Mouse (Mus musculus) B cell, adult (primary cell): ENCODE results near the gene St8sia1. TPM values are rescaled to one million over a fixed set of nuclear protein-coding genes. Genes with fewer than 3 reads are reported as not detected.

Experiments used
- total RNA-seq: library from RNA; stranded (reverse); gene quantifications from 4 replicates; pipeline ENCODE4 v1.2.4, GENCODE M21; 2023; ENCODE audit not compliant: inconsistent age

St8sia1 gene
- total RNA-seq, result 0.16 to 0.48 TPM (median 0.23 TPM) in 4 replicates

GRCm38 (mm10) chr6:142964076-142964530, at the start of gene St8sia1:
Gene St8sia1 (minus strand): TSS chr6:142964452.

DNA sequence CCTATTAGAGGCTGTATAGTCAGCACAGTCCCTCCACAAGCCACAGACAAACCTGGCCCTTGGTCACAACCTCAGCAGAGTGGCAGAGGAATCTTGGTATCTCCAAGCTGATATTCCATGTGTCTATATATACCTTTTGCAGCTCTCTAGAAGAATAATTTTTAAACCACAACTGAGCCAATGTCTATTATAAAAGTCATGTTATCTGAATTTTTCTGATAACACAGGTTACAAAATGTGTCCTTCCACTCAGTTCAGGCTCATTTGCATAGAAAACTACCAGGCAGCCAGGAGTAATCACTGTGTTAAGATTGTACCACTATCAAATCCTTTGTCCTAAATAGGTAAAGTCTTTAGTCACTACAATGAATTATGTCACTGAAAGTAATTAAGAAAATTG, 159.8 kb downstream of the St8sia1 start, which contains the start of gene Sult6b2:
Gene Sult6b2, minus strand, starts transcription at position 101 of the 400 bp plus-strand sequence.

Other genes with a start within 250 kb of the St8sia1 start
- 39.2 to 55.6 TPM (median 48.5 TPM) in 4 replicates for gene Cmas, start 207.8 kb downstream of the St8sia1 start, total RNA-seq
- gene Sult6b2, start 159.9 kb downstream of the St8sia1 start, total RNA-seq, result not detected in 4 replicates
- gene C2cd5, start 135.7 kb upstream of the St8sia1 start, total RNA-seq, result 52.9 to 63.8 TPM (median 57.9 TPM) in 4 replicates
- 156 to 165 TPM (median 160 TPM) in 4 replicates for gene Etnk1, start 202.8 kb upstream of the St8sia1 start, total RNA-seq